Mouse (Mus musculus): ENCODE data around the gene Pcdh15. TPM values are rescaled to one million over a fixed set of nuclear protein-coding genes. Genes with fewer than 3 reads are reported as not detected.

Gene Pcdh15
- 0.09 TPM for polyA plus RNA-seq (2017; shearing (Covaris generic))

DNA sequence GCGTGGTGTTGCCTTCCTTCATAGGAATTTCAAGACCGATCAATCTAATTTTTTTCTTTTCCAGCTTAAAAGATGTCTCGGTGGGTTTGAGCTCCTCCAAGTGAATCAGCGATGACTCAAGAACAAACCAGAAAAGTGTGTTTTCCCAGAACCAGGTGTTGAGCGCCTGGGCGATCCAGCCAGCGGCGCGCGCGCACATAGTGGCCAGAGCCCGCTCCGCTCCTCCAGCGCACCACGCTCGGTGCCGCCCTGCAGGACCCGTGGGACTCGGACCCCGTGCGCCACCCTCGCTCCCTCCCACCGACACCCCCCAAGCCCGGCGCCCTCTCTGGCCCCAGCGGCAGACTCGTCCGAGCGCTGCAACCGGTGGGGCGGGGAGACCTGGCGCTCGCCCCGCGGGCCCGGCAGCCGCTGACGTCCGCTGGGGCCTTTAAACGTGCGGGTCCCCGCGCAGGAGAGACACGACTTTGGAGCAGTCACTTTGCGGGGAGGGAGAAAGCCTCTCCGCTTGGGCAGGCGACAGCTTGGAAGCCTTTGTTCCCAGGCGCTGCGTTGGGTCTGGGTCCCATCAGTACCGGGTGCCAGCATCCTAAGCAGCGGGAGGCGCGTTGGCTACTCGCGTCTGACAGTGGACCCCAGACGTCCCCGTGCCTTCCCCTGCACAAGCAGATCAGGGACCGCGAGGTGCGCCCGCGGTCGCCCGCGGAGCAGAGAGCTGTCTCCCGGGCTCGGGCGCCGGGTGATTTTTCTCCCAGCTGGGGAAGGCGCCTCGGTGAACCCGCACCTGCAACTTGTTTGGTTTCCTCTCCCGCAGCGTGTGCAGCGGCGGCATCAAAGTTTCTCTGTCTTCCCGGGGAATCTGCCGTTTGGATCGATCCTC, at the start of gene Pcdh15:
TSS of gene Pcdh15 (plus strand) at position 377 of the 880 bp plus-strand sequence.

